Mouse (Mus musculus) ovary, postnatal 10 days (tissue): ENCODE results near the gene Mad2l2.
"Not testable (repeated sequence)": the region's sequence is repeated elsewhere in the genome, so short reads cannot be mapped to it uniquely, and the experiment has no call there.

Experiments used
- DNase-seq: peaks from one replicate; pipeline ENCODE4 v3.0.0; 2022; ENCODE audit warnings: low spot score

The Mad2l2 gene

GRCm38 (mm10) chr4:148107621-148108291, 22.4 kb upstream of the Mad2l2 start:
- no peak for DNase-seq

- DNase-seq = no peak
These were observed 21.6 kb upstream of the Mad2l2 start for GRCm38 (mm10) chr4:148108565-148109100.

- no peak for DNase-seq
These were observed 21.0 kb upstream of the Mad2l2 start for GRCm38 (mm10) chr4:148109215-148109614.

DNA sequence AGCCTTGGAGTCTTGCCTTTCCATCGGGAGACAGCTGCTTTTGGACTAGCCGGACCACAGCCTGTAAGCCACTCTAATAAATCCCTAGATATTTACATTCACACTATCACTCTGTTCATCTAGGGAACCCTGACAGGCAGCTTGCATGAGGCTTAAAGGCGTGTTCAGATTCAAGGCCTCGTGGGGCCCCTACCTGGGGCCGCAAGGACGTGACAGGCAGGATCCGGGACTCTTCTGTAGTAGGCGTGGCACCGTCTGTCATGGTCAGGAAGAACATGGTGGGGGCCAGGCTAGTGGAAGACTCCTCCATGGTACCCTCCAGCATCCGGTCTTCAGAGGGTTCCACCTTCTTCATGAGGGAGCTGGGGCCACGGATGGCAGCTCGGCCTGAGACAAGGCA, 17.7 kb upstream of the Mad2l2 start:
- no peak for DNase-seq

- peak; percentile 63 for DNase-seq
These were observed 15.3 kb upstream of the Mad2l2 start for GRCm38 (mm10) chr4:148114758-148115391.

DNA sequence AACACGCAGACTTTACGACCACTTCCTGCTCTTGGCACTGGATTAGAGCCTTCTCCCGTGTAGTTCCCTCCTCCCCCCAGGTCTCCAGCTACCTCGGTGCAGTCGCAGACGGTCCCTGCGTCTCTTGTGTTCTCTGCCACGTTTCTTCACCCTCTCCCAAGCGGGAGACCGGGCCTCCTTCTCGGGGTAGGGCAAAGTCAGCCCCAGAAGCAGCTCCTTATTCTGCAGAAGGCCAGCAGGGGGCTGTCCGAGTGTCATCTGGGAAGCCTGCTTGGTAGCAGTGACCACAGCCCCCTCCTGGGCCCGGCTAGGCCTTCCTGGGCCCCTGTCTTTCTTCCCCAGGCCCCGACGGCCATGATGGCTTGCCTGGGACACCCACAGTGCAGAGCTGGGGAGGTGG, 14.7 kb upstream of the Mad2l2 start:
- DNase-seq = no peak

DNA sequence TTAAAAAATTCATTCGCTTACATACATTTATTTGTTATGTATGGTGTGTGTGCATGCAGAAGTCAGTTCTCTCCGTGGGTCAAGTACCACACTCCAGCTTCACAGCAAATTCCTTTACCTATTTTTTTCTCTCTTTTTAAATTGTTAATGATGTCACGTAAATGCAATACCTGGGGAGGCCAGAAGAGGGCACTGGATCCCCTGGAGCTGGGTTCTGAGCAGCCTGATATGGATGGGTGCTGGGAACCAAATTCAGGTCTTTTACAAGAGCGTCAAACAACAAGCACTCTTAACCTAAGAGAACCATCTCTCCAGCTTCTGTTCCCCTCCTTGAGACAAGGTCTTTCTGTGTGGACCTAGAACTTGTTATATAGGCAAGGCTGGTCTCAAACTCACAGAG, 13.5 kb upstream of the Mad2l2 start:
- DNase-seq = no peak

- no peak for DNase-seq
These were observed 12.8 kb upstream of the Mad2l2 start for GRCm38 (mm10) chr4:148117392-148117791.

DNA sequence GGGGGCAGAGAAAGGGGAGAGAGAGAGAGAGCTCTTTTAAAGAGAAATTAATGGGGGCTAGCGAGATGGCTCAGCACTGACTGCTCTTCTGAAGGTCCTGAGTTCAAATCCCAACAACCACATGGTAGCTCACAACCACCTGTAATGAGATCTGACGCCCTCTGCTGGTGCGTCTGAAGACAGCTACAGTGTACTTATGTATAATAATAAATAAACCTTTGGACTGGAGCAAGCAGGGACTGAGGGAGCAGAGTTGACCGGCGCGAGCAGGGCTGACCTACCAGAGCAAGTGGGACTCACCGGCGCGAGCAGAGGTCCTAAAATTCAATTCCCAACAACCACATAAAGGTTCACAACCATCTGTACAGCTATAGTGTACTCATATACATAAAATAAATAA, 10.6 kb upstream of the Mad2l2 start:
- DNase-seq = not testable (repeated sequence)

- no peak for DNase-seq
These were observed 9.6 kb upstream of the Mad2l2 start for GRCm38 (mm10) chr4:148120555-148120954.

GRCm38 (mm10) chr4:148121362-148121761, 8.8 kb upstream of the Mad2l2 start:
- DNase-seq = no peak

- no peak for DNase-seq
These were observed 8.0 kb upstream of the Mad2l2 start for GRCm38 (mm10) chr4:148121982-148122693.

GRCm38 (mm10) chr4:148122694-148123066, 7.5 kb upstream of the Mad2l2 start:
- DNase-seq = no peak

GRCm38 (mm10) chr4:148128241-148128640, 1.9 kb upstream of the Mad2l2 start:
- no peak for DNase-seq

GRCm38 (mm10) chr4:148128672-148129071, 1.5 kb upstream of the Mad2l2 start:
- DNase-seq = no peak

DNA sequence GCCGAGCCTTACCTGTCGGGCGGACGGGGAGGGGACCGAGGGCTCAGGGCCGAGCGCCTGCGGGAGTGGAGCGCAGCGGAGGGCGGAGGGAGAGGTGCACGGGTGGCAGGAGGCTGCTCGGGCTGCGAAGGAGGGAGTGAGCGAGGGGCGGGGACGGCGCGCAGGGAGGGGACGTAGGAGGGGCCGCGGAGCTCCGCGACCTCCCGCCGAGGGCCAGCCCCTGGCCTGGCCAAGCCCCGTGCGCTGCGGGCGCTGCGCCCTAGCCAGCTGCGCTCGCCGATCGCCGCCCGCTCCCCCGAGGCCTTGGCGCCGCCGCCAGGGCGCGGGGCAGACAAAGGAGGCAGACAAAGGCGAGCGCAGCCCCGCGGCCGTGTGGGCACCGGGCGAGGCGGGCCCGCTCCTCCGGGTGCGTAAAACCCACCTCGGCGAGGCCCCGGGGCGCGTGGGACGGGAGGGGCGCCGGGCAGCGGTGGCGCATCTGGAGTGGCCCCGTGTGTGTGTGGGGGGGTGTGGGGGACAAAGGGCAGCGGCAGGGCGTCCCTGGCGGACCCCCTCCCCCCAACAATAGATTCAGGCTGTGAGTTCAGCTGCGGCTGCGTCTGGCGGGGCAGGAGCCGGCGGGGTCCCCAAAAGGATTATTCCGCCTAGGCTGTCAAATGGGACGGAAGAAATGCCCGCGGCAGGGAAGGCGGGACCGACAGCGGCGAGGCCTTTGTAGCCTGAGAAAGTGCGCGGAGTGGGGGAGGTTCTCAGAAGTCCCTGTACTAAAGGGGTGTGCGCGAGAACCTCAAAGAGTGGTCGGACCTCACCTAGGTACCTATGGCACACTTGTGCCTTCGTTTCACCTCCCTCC, 603 bp downstream of the Mad2l2 start, which contains the start of gene Draxin:
Draxin (minus strand) TSS at position 138 of the 853 bp plus-strand sequence.
- peak; percentile 25 for DNase-seq

- no peak for DNase-seq
These were observed 1.4 kb downstream of the Mad2l2 start for GRCm38 (mm10) chr4:148131497-148132081.

DNA sequence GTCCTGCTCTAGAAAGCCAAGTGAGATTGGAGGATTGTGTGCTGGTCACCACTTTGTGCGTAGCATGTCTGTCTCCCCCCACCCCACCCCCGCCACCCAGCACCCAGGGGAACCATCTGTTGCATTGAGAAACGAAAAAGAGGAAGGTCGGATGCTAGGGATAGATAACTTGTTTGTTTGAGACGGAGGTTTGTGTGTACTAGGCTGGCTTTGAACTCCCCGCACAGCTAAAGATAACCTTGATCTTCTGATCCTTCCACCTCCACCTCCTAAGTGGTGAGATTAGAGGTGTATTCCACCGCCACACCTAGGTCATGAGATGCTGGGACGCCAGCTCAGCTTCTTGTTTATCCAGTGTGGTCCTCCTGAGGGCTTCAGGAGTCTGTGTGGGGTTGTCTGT, 4.8 kb downstream of the Mad2l2 start:
- DNase-seq = no peak

DNA sequence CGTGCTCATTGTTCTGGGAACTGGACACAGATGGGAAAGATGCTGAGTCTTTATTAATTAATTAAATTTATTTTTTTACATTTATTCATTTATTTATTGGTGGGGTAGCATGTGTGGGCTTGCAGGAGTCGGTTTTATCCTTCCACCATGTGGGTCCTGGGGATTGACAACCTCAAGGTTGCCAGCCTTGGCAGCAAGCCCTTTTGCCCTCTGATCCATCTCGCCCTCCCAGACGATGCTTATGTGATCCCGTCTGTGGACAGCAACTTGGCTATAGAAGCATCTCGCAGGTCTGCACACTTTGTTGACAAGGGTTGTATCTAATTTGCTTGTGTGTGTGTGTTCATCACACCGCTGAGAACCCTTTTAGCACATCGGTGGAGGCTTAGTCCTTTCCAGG, 7.3 kb downstream of the Mad2l2 start:
- DNase-seq = no peak

DNA sequence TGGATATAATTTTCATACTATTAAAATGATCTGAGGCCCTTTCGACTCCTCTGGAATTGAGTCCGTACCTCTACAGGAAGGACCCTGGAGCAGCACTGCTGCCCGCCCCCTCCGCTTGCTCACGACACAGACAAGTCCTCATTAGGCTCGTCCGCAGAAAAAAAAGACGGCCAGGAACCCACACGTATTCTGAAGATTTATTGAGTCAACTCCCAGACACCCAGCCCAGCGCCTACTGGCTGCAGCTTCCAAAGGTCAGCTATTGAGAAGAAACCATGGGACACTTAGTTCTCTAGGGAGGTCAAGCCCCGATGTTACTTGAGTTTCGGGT, 9.5 kb downstream of the Mad2l2 start:
- no peak for DNase-seq

DNA sequence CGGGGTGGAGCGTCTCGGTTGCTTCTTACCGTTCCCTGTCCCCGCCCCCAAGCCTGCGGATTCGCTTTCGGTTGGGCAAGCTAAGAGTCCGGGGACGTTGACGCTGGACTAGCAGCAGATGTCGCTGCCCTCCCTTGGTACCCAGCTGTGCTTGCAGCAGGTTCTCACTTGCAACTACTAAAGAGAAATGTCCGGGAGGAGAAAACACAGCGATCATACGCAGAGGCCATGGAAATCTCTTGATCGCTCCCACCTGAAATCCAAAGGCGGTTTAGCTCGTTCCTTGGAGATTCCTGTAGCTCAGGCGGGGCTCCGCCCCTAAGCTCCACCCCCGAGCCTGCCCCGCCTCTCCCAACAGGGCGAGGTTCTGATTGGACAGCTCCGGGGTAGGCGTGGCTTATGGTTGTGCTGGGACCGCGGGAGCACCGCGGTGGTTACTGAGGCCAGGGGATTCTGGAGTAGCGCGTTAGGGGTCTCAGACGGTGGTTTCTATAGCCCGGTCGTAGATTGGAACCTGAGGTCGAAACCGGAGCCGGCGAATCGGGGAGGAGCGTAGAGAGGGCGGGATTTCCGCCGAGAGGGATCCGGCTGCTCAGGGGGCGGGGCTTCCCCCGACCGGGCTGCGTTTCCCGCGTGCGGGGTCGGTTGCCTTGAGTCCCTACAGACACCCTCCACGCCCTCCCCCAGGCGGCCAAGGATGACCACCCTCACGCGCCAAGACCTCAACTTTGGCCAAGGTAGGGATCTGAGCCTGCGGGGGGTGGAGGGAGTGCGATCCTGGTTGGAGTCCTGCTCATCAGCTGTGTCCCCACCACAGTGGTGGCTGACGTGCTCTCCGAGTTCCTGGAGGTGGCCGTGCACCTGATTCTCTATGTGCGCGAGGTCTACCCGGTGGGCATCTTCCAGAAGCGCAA, 10.2 kb downstream of the Mad2l2 start:
- peak; percentile 94 for DNase-seq
